In the genomic region with DNA sequence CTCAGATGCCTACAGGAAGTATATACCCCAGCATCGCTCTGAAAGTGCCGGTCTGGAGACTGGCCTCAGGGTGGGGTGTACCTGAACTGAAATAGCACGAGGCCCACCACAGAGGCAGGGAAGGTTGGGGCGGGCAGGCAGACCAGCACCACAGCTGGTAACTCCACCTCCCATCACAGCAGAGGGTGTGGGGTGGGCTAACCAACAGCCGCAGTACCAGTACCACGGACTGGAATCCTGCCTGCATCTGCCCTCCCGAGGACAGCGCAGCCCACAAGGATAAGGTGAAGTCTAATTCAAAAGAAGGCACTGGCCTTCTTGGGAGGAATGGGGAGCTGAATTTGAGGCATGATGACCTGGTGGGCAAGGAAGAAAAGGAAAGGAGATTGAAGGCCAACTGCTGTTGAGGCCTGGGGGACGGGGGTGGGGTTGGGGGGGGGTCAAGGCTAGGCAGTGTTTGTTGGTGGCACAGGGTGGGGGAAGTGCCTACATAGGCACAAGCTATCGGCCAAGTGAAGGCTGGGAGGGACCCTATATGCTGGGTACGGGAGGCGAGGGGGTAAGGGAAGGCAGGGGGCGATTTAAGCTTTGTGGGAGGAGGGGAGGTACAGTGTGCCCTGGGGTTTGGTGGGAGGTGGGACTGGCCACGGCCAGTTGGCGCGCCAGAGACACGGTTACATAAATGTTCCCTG, we compare ENCODE assay signal across 8 mouse cellular contexts. TPM values are rescaled to one million over a fixed set of nuclear protein-coding genes. Genes with fewer than 3 reads are reported as not detected.
A peak's percentile ranks its signal among the peaks of the same experiment; 100 is the strongest.
DNase-seq lines count a peak whose midpoint lies in the region; ATAC-seq and TF ChIP-seq lines count a peak whose summit lies in the region.

No protein-coding gene starts in this region.

- H3K4me3 ChIP-seq in spleen, adult 2 months (ENCODE audit: extremely low read depth, insufficient read depth, insufficient read length) = peak overlapping the region; percentile 47; the same call in 1 of the 2 replicates
- peak overlapping the region; percentile 36 for H3K4me3 ChIP-seq in intestine, embryonic 15.5 days (replicated peaks)
- H3K4me3 ChIP-seq in neural tube, embryonic 14.5 days (ENCODE audit: low read depth, low read length) = peak overlapping the region; percentile 19

- 11% methylated on average over 17 of the region's 17 CpGs for WGBS in spleen, adult 2 months
- 22% methylated on average over 17 of the region's 17 CpGs for WGBS in intestine, embryonic 15.5 days
- WGBS in neural tube, embryonic 14.5 days = 27% methylated on average over 17 of the region's 17 CpGs

- TF ChIP-seq CTCF in spleen, adult 2 months (IDR thresholded peaks at IDR 0.05; ENCODE audit: extremely low read depth, insufficient read depth, insufficient read length, insufficient replicate concordance) = no peak

- H3K9ac ChIP-seq in intestine, embryonic 15.5 days = peak overlapping the region; percentile 43
- peak overlapping the region; percentile 46 for H3K9ac ChIP-seq in neural tube, embryonic 14.5 days (replicated peaks; ENCODE audit: low read depth, low read length)

- peaks cover 1% of the 10 kb centered on the region for H3K36me3 ChIP-seq in spleen, adult 2 months (ENCODE audit: control insufficient read depth, insufficient read depth, low read length)
- H3K36me3 ChIP-seq in intestine, embryonic 15.5 days = no peaks in the 10 kb centered on the region
- H3K36me3 ChIP-seq in neural tube, embryonic 14.5 days (ENCODE audit: control insufficient read depth, insufficient read depth, low read length) = no peaks in the 10 kb centered on the region

- peak overlapping the region; percentile 77 for H3K4me2 ChIP-seq in intestine, embryonic 15.5 days (replicated peaks)
- H3K4me2 ChIP-seq in neural tube, embryonic 14.5 days (ENCODE audit: low read depth, low read length) = peak overlapping the region; percentile 57

- no peaks in the 10 kb centered on the region for H3K27me3 ChIP-seq in spleen, adult 2 months (ENCODE audit: control insufficient read depth, insufficient read depth, low read length)
- no peaks in the 10 kb centered on the region for H3K27me3 ChIP-seq in intestine, embryonic 15.5 days (replicated peaks)
- H3K27me3 ChIP-seq in neural tube, embryonic 14.5 days (ENCODE audit: control insufficient read depth, insufficient read depth, low read length) = no peaks in the 10 kb centered on the region

- ATAC-seq in intestine, embryonic 15.5 days = peak; percentile 9
- peak; percentile 35; the same call in 1 of the 2 replicates for ATAC-seq in neural tube, embryonic 14.5 days (ENCODE audit: low read depth)

- intact Hi-C loops in left cerebral cortex, postnatal 10 days (cut with DNase I) = loop anchor here (5.0 to 10.0 kb wide), 2 partner anchors 41 to 142 kb away; a partner anchor contains a TSS

- H3K4me1 ChIP-seq in spleen, adult 2 months (ENCODE audit: control insufficient read depth, insufficient read depth, insufficient read length) = peaks cover 30% of the 10 kb centered on the region
- H3K4me1 ChIP-seq in intestine, embryonic 15.5 days (replicated peaks) = peaks cover 23% of the 10 kb centered on the region
- H3K4me1 ChIP-seq in neural tube, embryonic 14.5 days (ENCODE audit: control insufficient read depth, insufficient read depth, low read length) = peaks cover 16% of the 10 kb centered on the region

- H3K27ac ChIP-seq in spleen, adult 2 months (ENCODE audit: insufficient read depth, low read length) = peak overlapping the region; percentile 67
- H3K27ac ChIP-seq in intestine, embryonic 15.5 days = peak overlapping the region; percentile 95
- H3K27ac ChIP-seq in neural tube, embryonic 14.5 days (ENCODE audit: low read depth, low read length) = no peak overlapping the region

- peak; percentile 72 for DNase-seq in cerebellum, adult 11-12 months
- DNase-seq in cerebellum, adult 8-10 months = no peak
- DNase-seq in spleen, adult 2 months (ENCODE audit: low read depth in 1 of 2, low spot score in 2 of 2) = no peak
- DNase-seq in spleen, postnatal 14 days (ENCODE audit: low spot score in 2 of 2) = no peak
- no peak for DNase-seq in left cerebral cortex, postnatal 10 days (ENCODE audit: extremely low spot score in 1 of 2, low spot score in 2 of 2)
- no peak for DNase-seq in embryo, embryonic 10 days (ENCODE audit: low spot score)

- no peaks in the 10 kb centered on the region for H3K9me3 ChIP-seq in intestine, embryonic 15.5 days
- no peaks in the 10 kb centered on the region for H3K9me3 ChIP-seq in neural tube, embryonic 14.5 days (ENCODE audit: control insufficient read depth, low read length)

- TF ChIP-seq POLR2A in spleen, adult 2 months (IDR thresholded peaks at IDR 0.05; ENCODE audit: low read depth, low read length) = no peak

RNA-seq across cellular contexts. Expression of a gene that starts 20.2 kb away (rescaled TPM):
- not detected in 2 replicates for polyA plus RNA-seq in spleen, adult 2 months (2012; rRNA removed)
- not detected in 2 replicates for polyA plus RNA-seq in intestine, embryonic 15.5 days (2015; fragmentation: Nextera tagmentation; extraction: Ambion mirVana)
- 0.55 TPM in 1 of 2 replicates, not detected in the other for polyA plus RNA-seq in neural tube, embryonic 14.5 days (2014; fragmentation: Nextera tagmentation; extraction: Ambion mirVana)
- total RNA-seq in left cerebral cortex, postnatal 10 days (2021) = not detected

RNA-seq across cellular contexts. Expression of a gene that starts 42.3 kb away (rescaled TPM):
- 72.0 and 89.0 TPM in 2 replicates for polyA plus RNA-seq in spleen, adult 2 months (2012; rRNA removed)
- polyA plus RNA-seq in intestine, embryonic 15.5 days (2015; fragmentation: Nextera tagmentation; extraction: Ambion mirVana) = 25.9 and 26.7 TPM in 2 replicates
- 24.9 and 32.5 TPM in 2 replicates for polyA plus RNA-seq in neural tube, embryonic 14.5 days (2014; fragmentation: Nextera tagmentation; extraction: Ambion mirVana)
- total RNA-seq in left cerebral cortex, postnatal 10 days (2021) = 100 to 1,000 TPM; 148 to 154 TPM
